Mouse (Mus musculus): ENCODE measurements around the gene Orm2. TPM values are rescaled to one million over a fixed set of nuclear protein-coding genes. Genes with fewer than 3 reads are reported as not detected.

Gene Orm2
- polyA plus RNA-seq, 1 experiment from 2014 or later, result not detected

DNA sequence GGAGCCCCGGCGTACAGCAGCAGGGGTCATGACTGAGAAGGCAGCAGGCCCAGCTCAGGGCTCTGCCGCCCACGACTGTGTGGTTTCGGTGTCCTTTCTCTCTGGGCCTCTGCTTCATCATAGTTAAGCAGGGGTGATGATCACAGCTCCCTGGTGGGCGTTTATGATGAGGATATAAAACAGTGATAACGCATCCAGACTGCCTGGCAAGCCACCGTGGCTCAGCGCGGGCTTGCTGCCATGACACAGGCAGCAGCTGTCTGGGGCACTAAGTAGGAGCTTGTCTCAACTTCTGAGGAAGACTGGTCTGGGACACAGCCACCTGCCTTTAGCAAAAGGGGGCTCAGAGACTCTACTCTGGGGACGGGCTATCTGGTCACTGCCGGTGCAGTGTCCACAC lies 21.2 kb downstream of the Orm2 start:
- H3K27me3 ChIP-seq, result no peaks in the 10 kb centered on the region
- no peaks in the 10 kb centered on the region for H3K9me3 ChIP-seq
- H3K9ac ChIP-seq, result no peak overlapping the region
- H3K4me1 ChIP-seq, result no peaks in the 10 kb centered on the region
- H3K36me3 ChIP-seq, result peaks cover 77% of the 10 kb centered on the region
- no peak for ATAC-seq (ENCODE audit: insufficient number of reproducible peaks, insufficient read depth, low FRiP score, low TSS enrichment)
- H3K27ac ChIP-seq, result no peak overlapping the region
- H3K4me3 ChIP-seq, result no peak overlapping the region
- WGBS, result 90% methylated on average over 12 of the region's 12 CpGs
- no peak overlapping the region for H3K4me2 ChIP-seq (replicated peaks)

GRCm38 (mm10) chr4:63384262-63384661 lies 22.0 kb downstream of the Orm2 start:
- H3K4me3 ChIP-seq, result no peak overlapping the region
- 91% methylated on average over 4 of the region's 4 CpGs for WGBS

GRCm38 (mm10) chr4:63385253-63385652 lies 23.0 kb downstream of the Orm2 start:
- WGBS, result 88% methylated on average over 3 of the region's 3 CpGs
- Histone ChIP-seq H3K36me3 (peaks cover 63% of the 10 kb centered on the region), H3K4me2 (replicated peaks) (no peak overlapping the region), H3K9ac (no peak overlapping the region), H3K27ac (no peak overlapping the region), H3K27me3 (no peaks in the 10 kb centered on the region), H3K9me3 (no peaks in the 10 kb centered on the region), H3K4me3 (no peak overlapping the region), H3K4me1 (0 out of 2 replicates have a peak, but pooled peaks cover 6% of the 10 kb centered on the region)
- ATAC-seq (ENCODE audit: insufficient number of reproducible peaks, insufficient read depth, low FRiP score, low TSS enrichment), result no peak

More at GRCm38 (mm10) chr4:63384262-63384661, 22.0 kb downstream of the Orm2 start:
- no peak for ATAC-seq (ENCODE audit: insufficient number of reproducible peaks, insufficient read depth, low FRiP score, low TSS enrichment)
- no peaks in the 10 kb centered on the region for H3K9me3 ChIP-seq
- H3K36me3 ChIP-seq, result peaks cover 69% of the 10 kb centered on the region
- no peaks in the 10 kb centered on the region for H3K27me3 ChIP-seq
- H3K27ac ChIP-seq, result no peak overlapping the region
- H3K4me1 ChIP-seq, result 0 out of 2 replicates have a peak, but pooled peaks cover 4% of the 10 kb centered on the region
- H3K9ac ChIP-seq, result no peak overlapping the region
- no peak overlapping the region for H3K4me2 ChIP-seq (replicated peaks)

DNA sequence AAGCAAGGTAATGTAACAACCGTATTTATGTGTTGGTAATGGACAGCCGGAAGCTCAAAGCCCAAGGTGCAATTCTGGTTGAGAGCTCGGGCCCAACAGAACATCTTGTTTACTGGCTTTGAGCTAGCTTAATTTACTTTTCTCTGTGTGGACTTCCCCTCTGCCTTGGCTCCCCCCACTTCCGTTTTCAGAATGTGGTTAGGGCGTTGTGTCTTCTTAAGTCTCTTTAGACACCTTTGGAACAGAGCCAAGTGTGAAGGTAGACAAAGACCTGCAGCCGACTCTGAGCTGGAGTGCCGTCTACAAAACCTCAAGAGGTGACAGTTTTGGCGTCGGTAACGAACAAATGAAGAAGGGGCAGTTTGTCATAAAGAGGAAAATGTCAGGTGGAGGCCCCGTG lies 23.5 kb downstream of the Orm2 start:
- WGBS, result 85% methylated on average over 11 of the region's 11 CpGs
- Histone ChIP-seq H3K9me3 (no peaks in the 10 kb centered on the region), H3K27ac (no peak overlapping the region), H3K4me3 (no peak overlapping the region), H3K36me3 (peaks cover 61% of the 10 kb centered on the region), H3K4me1 (0 out of 2 replicates have a peak, but pooled peaks cover 6% of the 10 kb centered on the region), H3K27me3 (no peaks in the 10 kb centered on the region), H3K4me2 (replicated peaks) (no peak overlapping the region), H3K9ac (no peak overlapping the region)
- no peak for ATAC-seq (ENCODE audit: insufficient number of reproducible peaks, insufficient read depth, low FRiP score, low TSS enrichment)

GRCm38 (mm10) chr4:63388029-63388428 lies 25.8 kb downstream of the Orm2 start:
- Histone ChIP-seq H3K4me3 (no peak overlapping the region), H3K9me3 (no peaks in the 10 kb centered on the region), H3K27me3 (no peaks in the 10 kb centered on the region), H3K4me1 (0 out of 2 replicates have a peak, but pooled peaks cover 6% of the 10 kb centered on the region), H3K36me3 (peaks cover 48% of the 10 kb centered on the region), H3K9ac (no peak overlapping the region), H3K4me2 (replicated peaks) (no peak overlapping the region), H3K27ac (no peak overlapping the region)
- no peak for ATAC-seq (ENCODE audit: insufficient number of reproducible peaks, insufficient read depth, low FRiP score, low TSS enrichment)
- 82% methylated on average over 6 of the region's 6 CpGs for WGBS

DNA sequence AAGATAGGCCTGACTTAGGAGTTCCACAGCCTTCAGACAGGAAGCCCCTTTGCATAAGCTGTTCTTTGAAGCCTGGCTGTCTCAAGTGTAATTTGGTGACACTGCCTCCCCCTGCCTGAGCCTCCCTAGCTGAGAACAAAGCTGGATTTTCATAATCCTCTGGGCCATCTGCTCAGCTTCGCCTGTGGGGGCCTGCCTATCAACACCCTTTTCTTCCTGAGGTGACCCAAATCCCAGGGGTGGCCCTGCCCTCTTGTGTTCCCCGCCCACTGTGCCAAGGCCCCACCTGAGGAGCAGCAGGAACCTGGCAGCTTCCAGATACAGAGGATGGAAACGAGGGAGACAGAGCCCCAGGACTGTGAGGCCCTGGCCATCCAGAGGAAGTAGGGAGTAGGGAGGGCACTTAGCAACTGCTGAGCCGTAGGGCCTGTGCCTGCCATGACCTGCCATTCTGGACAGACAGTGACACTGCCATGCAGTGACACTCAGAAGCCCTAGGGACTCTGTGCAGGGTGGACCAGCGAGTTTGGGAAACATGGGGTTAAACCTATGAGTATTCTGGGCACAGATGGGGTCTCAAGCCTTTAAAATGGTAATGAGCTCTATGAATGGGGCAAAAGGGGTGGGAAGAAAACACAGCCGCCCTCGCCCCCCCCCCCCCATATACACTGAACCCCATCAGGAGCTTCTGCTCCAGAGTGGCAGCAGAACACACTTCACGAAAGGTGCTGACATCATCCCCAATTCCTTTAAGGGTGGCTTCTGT lies 27.1 kb downstream of the Orm2 start:
- 37% methylated on average over 7 of the region's 8 CpGs for WGBS
- no peaks in the 10 kb centered on the region for H3K9me3 ChIP-seq
- no peak overlapping the region for H3K4me2 ChIP-seq (replicated peaks)
- 0 out of 2 replicates have a peak, but pooled peaks cover 6% of the 10 kb centered on the region for H3K4me1 ChIP-seq
- H3K36me3 ChIP-seq, result peaks cover 45% of the 10 kb centered on the region
- no peaks in the 10 kb centered on the region for H3K27me3 ChIP-seq
- no peak overlapping the region for H3K4me3 ChIP-seq
- ATAC-seq (ENCODE audit: insufficient number of reproducible peaks, insufficient read depth, low FRiP score, low TSS enrichment), result no peak
- no peak overlapping the region for H3K9ac ChIP-seq
- no peak overlapping the region for H3K27ac ChIP-seq

- H3K9ac ChIP-seq, result no peak overlapping the region
- H3K27ac ChIP-seq, result no peak overlapping the region
- ATAC-seq (ENCODE audit: insufficient number of reproducible peaks, insufficient read depth, low FRiP score, low TSS enrichment), result no peak
- 0 out of 2 replicates have a peak, but pooled peaks cover 6% of the 10 kb centered on the region for H3K4me1 ChIP-seq
- H3K9me3 ChIP-seq, result no peaks in the 10 kb centered on the region
- H3K36me3 ChIP-seq, result peaks cover 48% of the 10 kb centered on the region
- H3K4me3 ChIP-seq, result no peak overlapping the region
- 60% methylated on average over 11 of the region's 11 CpGs for WGBS
- H3K4me2 ChIP-seq (replicated peaks), result no peak overlapping the region
- no peaks in the 10 kb centered on the region for H3K27me3 ChIP-seq
These were observed 27.8 kb downstream of the Orm2 start for GRCm38 (mm10) chr4:63389887-63390528.

- H3K4me2 ChIP-seq (replicated peaks), result no peak overlapping the region
- no peak overlapping the region for H3K27ac ChIP-seq
- peaks cover 49% of the 10 kb centered on the region for H3K36me3 ChIP-seq
- H3K4me3 ChIP-seq, result no peak overlapping the region
- H3K9me3 ChIP-seq, result no peaks in the 10 kb centered on the region
- no peak for ATAC-seq (ENCODE audit: insufficient number of reproducible peaks, insufficient read depth, low FRiP score, low TSS enrichment)
- H3K9ac ChIP-seq, result no peak overlapping the region
- H3K4me1 ChIP-seq, result 0 out of 2 replicates have a peak, but pooled peaks cover 6% of the 10 kb centered on the region
- 71% methylated on average over 6 of the region's 6 CpGs for WGBS
- H3K27me3 ChIP-seq, result no peaks in the 10 kb centered on the region
These were observed 29.1 kb downstream of the Orm2 start for GRCm38 (mm10) chr4:63391322-63391721.

DNA sequence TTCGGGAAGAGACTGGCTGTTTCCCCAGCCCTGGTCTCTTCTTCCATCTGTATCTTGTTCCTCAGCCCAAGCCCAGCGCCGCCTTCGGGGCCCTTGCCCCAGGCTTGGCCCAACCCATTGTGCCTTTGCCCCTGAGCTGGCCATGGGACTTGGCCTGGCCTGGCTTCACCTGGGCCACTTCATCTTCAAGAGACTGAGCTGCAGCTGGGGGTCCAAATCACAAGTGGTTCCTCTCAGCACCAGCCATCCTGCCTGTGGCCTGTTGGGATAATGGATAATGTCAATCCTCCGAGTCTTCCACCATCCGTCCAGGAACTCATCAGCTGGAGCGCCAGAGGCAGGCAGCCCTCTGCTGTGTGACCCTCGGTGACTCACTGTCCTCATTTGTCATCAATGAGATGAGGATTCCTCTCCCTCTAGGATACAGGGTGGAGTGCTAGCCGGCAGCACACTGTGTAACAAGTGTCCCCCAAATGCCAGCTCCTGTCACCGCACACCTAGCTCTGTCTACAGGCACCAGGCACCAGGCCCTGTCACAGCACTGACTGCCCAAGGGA lies 35.8 kb downstream of the Orm2 start:
- Histone ChIP-seq H3K36me3 (peaks cover 40% of the 10 kb centered on the region), H3K4me2 (replicated peaks) (no peak overlapping the region), H3K9me3 (no peaks in the 10 kb centered on the region), H3K27ac (no peak overlapping the region), H3K4me1 (peaks cover 41% of the 10 kb centered on the region), H3K9ac (no peak overlapping the region), H3K4me3 (no peak overlapping the region), H3K27me3 (no peaks in the 10 kb centered on the region)
- 86% methylated on average over 10 of the region's 10 CpGs for WGBS
- ATAC-seq (ENCODE audit: insufficient number of reproducible peaks, insufficient read depth, low FRiP score, low TSS enrichment), result no peak

GRCm38 (mm10) chr4:63398854-63399609 lies 36.8 kb downstream of the Orm2 start:
- no peak for ATAC-seq (ENCODE audit: insufficient number of reproducible peaks, insufficient read depth, low FRiP score, low TSS enrichment)
- H3K27ac ChIP-seq, result peak overlapping the region; percentile 67
- H3K4me2 ChIP-seq (replicated peaks), result no peak overlapping the region; the same call in 1 of the 2 replicates
- no peaks in the 10 kb centered on the region for H3K27me3 ChIP-seq
- H3K9me3 ChIP-seq, result no peaks in the 10 kb centered on the region
- H3K9ac ChIP-seq, result no peak overlapping the region
- 45% methylated on average over 11 of the region's 11 CpGs for WGBS
- peaks cover 50% of the 10 kb centered on the region for H3K4me1 ChIP-seq
- peaks cover 34% of the 10 kb centered on the region for H3K36me3 ChIP-seq
- no peak overlapping the region for H3K4me3 ChIP-seq

DNA sequence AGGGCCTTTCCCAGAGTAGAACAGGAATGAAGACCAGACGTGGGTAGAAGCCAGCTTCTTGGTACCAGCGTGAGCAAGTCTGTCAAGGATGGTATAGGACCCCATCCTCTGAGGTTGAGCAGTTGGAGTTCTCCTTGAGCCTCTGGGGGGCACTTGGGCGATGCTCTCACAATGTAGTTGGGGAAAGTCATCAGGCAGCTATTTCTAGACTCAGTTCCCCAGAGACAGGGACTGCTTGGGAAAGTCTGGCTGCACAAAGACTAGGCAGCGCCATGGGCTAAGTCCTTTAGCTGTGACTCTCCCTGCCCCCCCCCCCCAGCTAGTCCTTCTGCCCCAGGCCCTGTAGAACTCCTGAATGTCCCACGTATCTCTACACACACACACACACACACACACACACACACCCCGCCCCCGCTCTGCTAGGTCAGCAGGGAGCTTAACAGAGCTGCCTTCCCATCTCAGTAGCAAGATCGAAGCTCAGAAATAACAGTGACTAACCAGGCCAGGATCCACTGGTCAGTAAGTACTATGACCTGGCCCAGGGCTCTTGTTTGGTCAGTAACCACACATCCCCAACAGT lies 37.5 kb downstream of the Orm2 start:
- Histone ChIP-seq H3K4me2 (replicated peaks) (no peak overlapping the region), H3K4me1 (peaks cover 57% of the 10 kb centered on the region), H3K4me3 (no peak overlapping the region), H3K27ac (peak overlapping the region; percentile 67; the same call in 1 of the 2 replicates), H3K9ac (no peak overlapping the region), H3K27me3 (no peaks in the 10 kb centered on the region), H3K9me3 (no peaks in the 10 kb centered on the region), H3K36me3 (peaks cover 27% of the 10 kb centered on the region)
- 48% methylated on average over 8 of the region's 8 CpGs for WGBS
- no peak for ATAC-seq (ENCODE audit: insufficient number of reproducible peaks, insufficient read depth, low FRiP score, low TSS enrichment)

Measured in embryonic facial prominence, embryonic 12.5 days (tissue).